Mouse (Mus musculus) hindbrain, embryonic 16.5 days (tissue): Measurements from ENCODE around the gene Rps6ka5. TPM values are rescaled to one million over a fixed set of nuclear protein-coding genes. Genes with fewer than 3 reads are reported as not detected.

Experiments
- ATAC-seq: fragments of 200-750 bp; cut with Nextera tagmentation; 2 replicates; pipeline ENCODE4 v1.8.0; 2017; ENCODE audit warnings: moderate TSS enrichment, moderate library complexity
- H3K27ac ChIP-seq: fragments of 300-500 bp; sonication (generic); 2 replicates; pipeline ENCODE4 v1.5.1; 2014; ENCODE audit warnings: low read depth, mild to moderate bottlenecking, control low read depth, low read length, moderate library complexity
- H3K27me3 ChIP-seq: fragments of 300-500 bp; sonication (generic); replicated peaks from 2 replicates; pipeline ENCODE4 v1.6.1; 2014; ENCODE audit warnings: low read length; ENCODE audit not compliant: control insufficient read depth, insufficient read depth
- H3K36me3 ChIP-seq: fragments of 300-500 bp; sonication (generic); 2 replicates; pipeline ENCODE4 v1.6.1; 2014; ENCODE audit warnings: mild to moderate bottlenecking, low read length, moderate library complexity, mixed read lengths; ENCODE audit not compliant: control insufficient read depth, insufficient read depth
- H3K4me1 ChIP-seq: fragments of 300-500 bp; sonication (generic); 2 replicates; pipeline ENCODE4 v1.6.1; 2014; ENCODE audit warnings: low read depth, low read length; ENCODE audit not compliant: control insufficient read depth, insufficient read depth
- H3K4me2 ChIP-seq: fragments of 300-500 bp; sonication (generic); 2 replicates; pipeline ENCODE4 v1.6.1; 2014; ENCODE audit warnings: mild to moderate bottlenecking, low read length, control low read depth, moderate library complexity
- H3K4me3 ChIP-seq: fragments of 300-500 bp; sonication (generic); 2 replicates; pipeline ENCODE4 v1.5.1; 2014; ENCODE audit warnings: mild to moderate bottlenecking, low read length, control low read depth, moderate library complexity
- H3K9ac ChIP-seq: fragments of 300-500 bp; sonication (generic); 2 replicates; pipeline ENCODE4 v1.6.1; 2014; ENCODE audit warnings: low read depth, mild to moderate bottlenecking, control low read depth, low read length, moderate library complexity
- H3K9me3 ChIP-seq: fragments of 300-500 bp; sonication (generic); 2 replicates; pipeline ENCODE4 v1.6.1; 2014; ENCODE audit warnings: mild to moderate bottlenecking, low read length, moderate library complexity; ENCODE audit not compliant: control insufficient read depth
- WGBS: fragments of 180-500 bp; shearing (Covaris S2); extraction: QIAGEN DNeasy Blood & Tissue Kit; methylation state at CpG from one replicate; pipeline ENCODE4 v1.1.7; 2014; 5-methylcytosine and 5-hydroxymethylcytosine counted together
- polyA plus RNA-seq: library from polyadenylated mRNA; unstranded; fragments of >200 nt; fragmentation: Nextera tagmentation; extraction: Ambion mirVana; gene quantifications from 2 replicates; pipeline ENCODE4 v1.2.1, GENCODE M21; 2015

The Rps6ka5 gene
- polyA plus RNA-seq, 1 experiment from 2014 or later, result 5.7 TPM

DNA sequence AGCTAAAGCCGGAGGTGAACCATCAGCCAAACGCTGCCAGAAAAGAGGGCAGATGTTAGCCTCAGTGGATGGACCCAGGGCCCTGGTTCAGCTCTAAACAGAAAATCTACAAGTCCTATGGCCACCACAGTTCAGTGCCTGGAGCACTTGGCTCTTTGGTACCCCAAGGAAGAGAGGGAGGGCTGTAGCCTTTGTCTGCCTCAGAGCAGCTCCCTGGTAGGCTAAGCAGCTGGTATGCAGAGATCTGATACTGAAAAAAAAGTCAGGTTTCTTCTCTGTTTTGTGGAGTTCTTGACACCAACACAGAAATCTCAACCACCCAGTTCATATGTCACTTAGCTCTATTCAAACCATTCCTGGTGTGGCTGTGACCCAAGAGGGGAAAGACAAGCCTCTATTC lies 222.2 kb downstream of the Rps6ka5 start:
- H3K4me1 ChIP-seq, result no peaks in the 10 kb centered on the region
- WGBS, result 98% methylated on average over 2 of the region's 2 CpGs
- H3K4me2 ChIP-seq, result no peak overlapping the region
- no peak for ATAC-seq
- H3K4me3 ChIP-seq, result no peak overlapping the region
- no peaks in the 10 kb centered on the region; the same call in 1 of the 2 replicates for H3K36me3 ChIP-seq
- H3K27me3 ChIP-seq, result no peaks in the 10 kb centered on the region
- H3K9me3 ChIP-seq, result no peaks in the 10 kb centered on the region
- no peak overlapping the region for H3K27ac ChIP-seq
- no peak overlapping the region for H3K9ac ChIP-seq

DNA sequence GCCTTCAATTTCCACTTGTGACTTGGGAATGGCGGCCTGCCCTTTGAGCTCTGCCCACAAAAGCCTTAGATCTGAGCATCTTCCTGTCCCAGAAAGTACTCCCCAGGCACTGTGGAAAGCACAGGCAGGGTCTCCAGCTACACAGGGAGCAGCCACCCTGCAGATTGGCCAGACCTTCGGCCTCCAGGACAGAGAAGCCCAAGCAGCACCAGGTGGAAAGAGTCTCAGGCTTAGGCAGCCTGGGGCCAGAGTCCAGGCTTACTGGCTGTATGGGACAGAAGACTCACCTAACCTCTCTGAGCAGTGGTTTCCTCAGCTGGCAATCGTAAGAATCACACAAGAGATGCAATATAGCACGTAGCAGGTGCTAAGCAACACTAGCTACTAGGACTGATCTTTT lies 223.1 kb downstream of the Rps6ka5 start:
- no peaks in the 10 kb centered on the region for H3K9me3 ChIP-seq
- no peak overlapping the region for H3K4me2 ChIP-seq
- no peak overlapping the region for H3K4me3 ChIP-seq
- H3K4me1 ChIP-seq, result no peaks in the 10 kb centered on the region
- 95% methylated on average over 4 of the region's 4 CpGs for WGBS
- no peak overlapping the region for H3K9ac ChIP-seq
- peaks cover 9% of the 10 kb centered on the region for H3K36me3 ChIP-seq
- H3K27ac ChIP-seq, result no peak overlapping the region
- no peak for ATAC-seq
- H3K27me3 ChIP-seq, result no peaks in the 10 kb centered on the region

DNA sequence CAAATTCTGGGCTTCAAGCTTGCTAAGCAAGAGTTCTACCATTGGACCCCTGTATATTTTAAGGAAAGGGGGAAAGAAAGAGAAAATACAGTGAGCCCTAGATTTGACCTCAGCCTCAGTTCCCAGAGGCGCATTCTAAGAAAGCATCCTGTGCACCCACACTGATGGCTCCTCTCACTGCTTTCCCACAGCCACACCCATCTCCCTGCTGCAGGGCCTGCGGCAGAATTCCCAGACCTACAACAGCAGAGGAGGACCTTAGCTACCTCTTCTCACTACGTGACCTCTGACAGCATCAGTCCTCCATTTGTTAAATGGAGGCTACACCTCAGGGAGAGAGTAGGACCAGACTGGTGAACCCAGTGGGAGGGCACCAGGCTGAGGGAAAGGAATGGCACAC lies 224.2 kb downstream of the Rps6ka5 start:
- no peaks in the 10 kb centered on the region for H3K4me1 ChIP-seq
- no peak for ATAC-seq
- H3K36me3 ChIP-seq, result peaks cover 19% of the 10 kb centered on the region
- no peaks in the 10 kb centered on the region for H3K9me3 ChIP-seq
- no peak overlapping the region for H3K4me2 ChIP-seq
- H3K27me3 ChIP-seq, result no peaks in the 10 kb centered on the region
- no peak overlapping the region for H3K4me3 ChIP-seq
- WGBS, result 82% methylated on average over 3 of the region's 3 CpGs
- H3K9ac ChIP-seq, result no peak overlapping the region
- H3K27ac ChIP-seq, result no peak overlapping the region

DNA sequence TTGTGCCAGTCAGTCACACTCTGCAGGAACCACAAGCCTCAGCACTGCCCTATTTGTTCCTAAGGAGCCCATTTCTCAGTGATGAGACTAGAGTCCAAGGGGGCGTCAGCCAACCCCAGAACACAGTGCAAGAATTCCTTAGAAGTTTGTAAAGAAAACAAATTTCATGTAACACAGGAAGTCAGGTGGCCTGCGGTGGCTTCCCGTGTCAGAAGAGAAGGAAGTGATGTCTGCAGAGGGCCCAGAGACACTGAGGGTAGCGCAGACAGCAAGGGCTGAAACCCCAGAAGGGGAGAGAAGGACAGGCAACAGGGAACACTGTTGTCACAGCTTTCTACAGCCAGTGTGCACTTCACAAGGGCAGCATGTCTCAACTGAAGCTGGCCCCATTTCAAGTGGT lies 225.5 kb downstream of the Rps6ka5 start:
- no peak overlapping the region for H3K9ac ChIP-seq
- no peak overlapping the region for H3K4me2 ChIP-seq
- H3K36me3 ChIP-seq, result peaks cover 30% of the 10 kb centered on the region
- H3K27me3 ChIP-seq, result no peaks in the 10 kb centered on the region
- no peak overlapping the region for H3K27ac ChIP-seq
- no peaks in the 10 kb centered on the region for H3K9me3 ChIP-seq
- ATAC-seq, result no peak
- H3K4me1 ChIP-seq, result no peaks in the 10 kb centered on the region
- no peak overlapping the region for H3K4me3 ChIP-seq
- WGBS, result 90% methylated on average over 4 of the region's 4 CpGs

DNA sequence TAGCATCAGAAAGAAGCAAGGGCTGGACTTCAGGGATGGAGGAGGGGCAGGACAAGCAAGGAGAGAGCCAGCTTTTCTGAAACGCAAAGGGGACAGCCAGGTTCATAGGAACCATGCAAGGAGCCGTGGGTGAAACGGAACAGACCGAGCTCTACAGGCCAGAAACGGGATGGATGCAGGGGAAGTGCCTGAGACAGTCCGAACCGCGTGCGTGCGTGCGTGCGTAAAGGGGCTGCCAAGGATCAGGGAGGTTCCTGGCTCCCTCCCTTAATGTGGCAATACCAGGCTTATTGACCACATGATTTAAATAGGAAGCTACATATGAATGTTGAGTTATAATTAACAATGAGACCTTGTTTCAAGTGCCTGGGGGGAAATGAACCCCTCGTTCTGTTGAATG lies 227.3 kb downstream of the Rps6ka5 start:
- H3K36me3 ChIP-seq, result peaks cover 35% of the 10 kb centered on the region
- ATAC-seq, result no peak
- no peaks in the 10 kb centered on the region for H3K27me3 ChIP-seq
- no peak overlapping the region for H3K4me2 ChIP-seq
- WGBS, result 90% methylated on average over 13 of the region's 13 CpGs
- H3K4me1 ChIP-seq, result no peaks in the 10 kb centered on the region
- no peak overlapping the region for H3K4me3 ChIP-seq
- no peaks in the 10 kb centered on the region for H3K9me3 ChIP-seq
- no peak overlapping the region for H3K9ac ChIP-seq
- no peak overlapping the region for H3K27ac ChIP-seq

Other genes starting within 250 kb of the Rps6ka5 start
- 8.1 and 8.8 TPM in 2 replicates for gene Ttc7b, start 206.2 kb downstream of the Rps6ka5 start, polyA plus RNA-seq
- gene Dglucy, start 52.1 kb upstream of the Rps6ka5 start, polyA plus RNA-seq, result 3.2 and 4.5 TPM in 2 replicates
- gene Gpr68, start 181.2 kb upstream of the Rps6ka5 start, polyA plus RNA-seq, result 6.3 and 6.8 TPM in 2 replicates